Mouse (Mus musculus): ENCODE measurements around the gene Mpig6b. TPM values are rescaled to one million over a fixed set of nuclear protein-coding genes. Genes with fewer than 3 reads are reported as not detected.

Gene Mpig6b
- polyA plus RNA-seq, 1 experiment from 2014 or later = 0.46 TPM

DNA sequence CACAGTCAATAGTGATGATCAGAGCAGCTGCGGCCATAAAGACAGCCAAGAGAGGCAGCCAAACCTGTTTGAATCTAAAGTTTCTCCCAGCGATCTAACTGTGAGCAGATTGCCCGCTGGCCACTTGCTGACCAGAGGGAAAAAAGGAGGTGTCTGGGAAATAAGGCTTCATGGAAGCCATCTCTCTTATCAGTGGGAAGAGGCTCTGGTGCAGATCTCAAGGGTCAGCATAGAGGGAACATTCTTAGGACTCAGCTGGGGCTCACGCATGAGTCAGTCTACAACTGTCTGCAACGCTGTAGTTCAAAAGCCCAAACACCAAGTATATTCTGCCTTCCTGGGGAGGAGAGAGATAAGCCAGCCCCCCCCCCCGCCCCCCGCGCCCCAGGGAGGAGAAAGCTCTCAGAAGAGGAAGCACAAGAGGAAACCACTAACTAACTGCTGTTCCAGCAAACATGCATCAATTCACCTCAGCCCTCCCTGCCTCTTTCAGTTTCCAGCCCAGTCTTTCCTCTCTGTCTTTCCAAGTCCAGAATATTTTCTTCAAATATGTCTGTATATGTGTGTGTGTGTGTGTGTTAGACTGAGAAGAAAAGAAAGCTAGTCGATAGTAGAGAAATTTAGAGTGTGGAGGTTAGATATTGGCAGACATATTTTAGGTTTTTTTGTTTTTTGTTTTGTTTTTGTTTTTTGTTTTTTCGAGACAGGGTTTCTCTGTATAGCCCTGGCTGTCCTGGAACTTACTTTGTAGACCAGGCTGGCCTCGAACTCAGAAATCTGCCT, 17.6 kb downstream of the Mpig6b start:
- WGBS = 34% methylated on average over 11 of the region's 11 CpGs
- ATAC-seq (ENCODE audit: low FRiP score, low TSS enrichment) = no peak
- peak overlapping the region; percentile 6; the same call in 1 of the 2 replicates for H3K4me2 ChIP-seq (replicated peaks; ENCODE audit: low read depth, low read length)
- no peak overlapping the region for H3K4me3 ChIP-seq (ENCODE audit: low read length)
- H3K9ac ChIP-seq (ENCODE audit: low read depth, low read length) = no peak overlapping the region; the same call in 1 of the 2 replicates
- H3K36me3 ChIP-seq (ENCODE audit: control insufficient read depth, insufficient read depth, low read length) = peaks cover 11% of the 10 kb centered on the region
- peaks cover 36% of the 10 kb centered on the region for H3K4me1 ChIP-seq (ENCODE audit: control insufficient read depth, insufficient read depth, low read length)
- no peaks in the 10 kb centered on the region for H3K9me3 ChIP-seq (ENCODE audit: control insufficient read depth, low read length)
- H3K27ac ChIP-seq (ENCODE audit: low read depth, low read length) = peak overlapping the region; percentile 100
- H3K27me3 ChIP-seq (ENCODE audit: control insufficient read depth, insufficient read depth, low read length) = no peaks in the 10 kb centered on the region

- H3K9me3 ChIP-seq (ENCODE audit: control insufficient read depth, low read length) = no peaks in the 10 kb centered on the region
- peaks cover 36% of the 10 kb centered on the region for H3K4me1 ChIP-seq (ENCODE audit: control insufficient read depth, insufficient read depth, low read length)
- 33% methylated on average over 1 of the region's 1 CpGs for WGBS
- peak overlapping the region; percentile 98; the same call in 1 of the 2 replicates for H3K4me2 ChIP-seq (replicated peaks; ENCODE audit: low read depth, low read length)
- peak overlapping the region; percentile 100 for H3K27ac ChIP-seq (ENCODE audit: low read depth, low read length)
- no peak for ATAC-seq (ENCODE audit: low FRiP score, low TSS enrichment)
- no peak overlapping the region for H3K9ac ChIP-seq (ENCODE audit: low read depth, low read length)
- H3K4me3 ChIP-seq (ENCODE audit: low read length) = no peak overlapping the region
- H3K27me3 ChIP-seq (ENCODE audit: control insufficient read depth, insufficient read depth, low read length) = no peaks in the 10 kb centered on the region
- peaks cover 5% of the 10 kb centered on the region for H3K36me3 ChIP-seq (ENCODE audit: control insufficient read depth, insufficient read depth, low read length)
Observed at GRCm38 (mm10) chr17:35047688-35048087, 18.3 kb downstream of the Mpig6b start.

DNA sequence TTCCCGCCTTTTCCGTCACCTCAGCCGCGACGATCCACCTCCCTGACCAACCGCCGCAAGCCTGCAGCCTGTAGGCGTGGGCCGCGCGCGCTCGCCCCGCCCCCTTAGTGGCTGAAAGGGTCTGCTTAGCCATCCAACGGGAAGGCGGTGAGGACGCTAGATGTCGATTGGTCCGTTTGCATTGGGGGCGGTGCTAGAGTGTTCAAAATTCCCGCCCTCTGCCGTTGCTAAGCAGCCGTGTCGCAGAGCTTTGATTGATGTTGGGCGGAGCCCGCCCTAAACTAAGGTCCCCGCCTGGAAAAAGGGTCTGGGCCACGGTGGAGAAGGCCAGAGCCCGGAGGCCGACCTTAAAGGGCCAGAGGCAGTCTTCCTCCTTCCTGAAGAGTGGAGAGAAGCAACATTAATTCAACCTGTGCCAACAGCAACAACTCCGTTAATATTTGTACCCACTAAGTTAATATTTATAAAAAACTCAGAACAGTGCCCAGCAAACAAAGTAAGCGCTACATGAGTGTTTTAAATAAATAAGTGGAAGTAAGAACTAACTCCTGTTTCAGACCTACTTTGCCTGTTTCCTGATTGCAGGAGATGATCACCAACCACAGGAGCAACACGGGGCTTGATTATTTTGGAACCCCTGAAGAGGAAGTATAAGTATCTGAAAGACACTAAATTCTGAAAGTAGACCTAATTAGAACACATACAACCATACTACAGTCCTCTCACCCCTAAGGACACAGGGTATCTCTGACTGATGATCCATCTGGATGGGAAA, 19.1 kb downstream of the Mpig6b start, which contains the start of gene Msh5:
TSS of gene Msh5 (minus strand) at position 65 of the 775 bp plus-strand sequence.
- WGBS = 2% methylated on average over 33 of the region's 33 CpGs
- Histone ChIP-seq H3K4me1 (ENCODE audit: control insufficient read depth, insufficient read depth, low read length) (peaks cover 31% of the 10 kb centered on the region), H3K9ac (ENCODE audit: low read depth, low read length) (peak within 1 kb of the TSS; percentile 89)

DNA sequence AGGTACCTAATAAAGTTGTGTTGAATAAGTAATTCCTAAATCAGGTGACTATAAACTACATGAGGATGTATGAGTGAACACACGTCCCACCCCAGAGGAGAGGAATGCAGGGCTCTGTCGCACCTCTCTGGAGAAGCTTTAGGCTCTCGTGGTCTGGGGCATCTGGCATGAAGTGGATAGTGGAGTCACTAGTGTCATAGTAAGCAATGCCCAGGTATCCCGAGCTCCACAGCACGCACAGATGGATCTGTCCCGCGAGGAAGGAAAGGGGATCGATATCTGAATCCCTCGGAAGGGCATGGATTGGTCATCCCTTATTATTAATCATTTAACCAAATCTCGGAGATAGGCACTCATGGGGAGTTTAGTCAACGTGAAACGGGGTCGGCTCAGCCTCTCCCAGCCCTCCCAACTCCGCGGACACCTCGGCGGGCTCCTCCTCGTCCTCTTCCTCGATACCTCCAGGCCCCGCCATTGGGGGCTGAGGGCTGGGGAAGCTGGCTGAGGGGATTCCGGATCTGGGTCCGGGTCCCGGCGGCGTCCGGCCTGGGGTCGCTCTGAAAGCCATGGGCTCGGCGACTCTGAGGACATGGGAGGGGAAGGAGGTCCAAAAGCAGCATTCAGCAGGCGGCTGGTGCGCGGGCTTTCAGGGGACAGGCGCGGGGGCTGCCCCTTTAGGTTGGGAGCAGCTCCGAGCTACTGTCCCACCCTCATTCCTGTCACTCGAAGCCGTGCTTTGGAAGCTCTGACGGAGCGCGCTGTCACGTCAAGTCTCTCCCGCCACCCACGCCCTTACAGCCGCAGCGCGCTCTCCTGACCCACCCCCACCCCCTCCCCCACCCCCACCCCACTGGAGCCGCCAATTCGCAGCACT, 19.9 kb downstream of the Mpig6b start:
- Histone ChIP-seq H3K36me3 (ENCODE audit: control insufficient read depth, insufficient read depth, low read length) (no peaks in the 10 kb centered on the region), H3K9me3 (ENCODE audit: control insufficient read depth, low read length) (no peaks in the 10 kb centered on the region), H3K27me3 (ENCODE audit: control insufficient read depth, insufficient read depth, low read length) (no peaks in the 10 kb centered on the region), H3K4me1 (ENCODE audit: control insufficient read depth, insufficient read depth, low read length) (peaks cover 31% of the 10 kb centered on the region), H3K27ac (ENCODE audit: low read depth, low read length) (peak overlapping the region; percentile 88), H3K4me2 (replicated peaks; ENCODE audit: low read depth, low read length) (peak overlapping the region; percentile 98), H3K4me3 (ENCODE audit: low read length) (peak overlapping the region; percentile 62), H3K9ac (ENCODE audit: low read depth, low read length) (peak overlapping the region; percentile 89)
- no peak; the same call in 1 of the 2 replicates for ATAC-seq (ENCODE audit: low FRiP score, low TSS enrichment)
- 3% methylated on average over 47 of the region's 48 CpGs for WGBS

More for the DNA sequence above, 19.1 kb downstream of the Mpig6b start, which contains the start of gene Msh5:
- Histone ChIP-seq H3K27ac (ENCODE audit: low read depth, low read length) (peak within 1 kb of the TSS; percentile 100), H3K9me3 (ENCODE audit: control insufficient read depth, low read length) (no peaks in the 10 kb centered on the region), H3K4me3 (ENCODE audit: low read length) (peak within 1 kb of the TSS; percentile 62), H3K27me3 (ENCODE audit: control insufficient read depth, insufficient read depth, low read length) (no peaks in the 10 kb centered on the region), H3K36me3 (ENCODE audit: control insufficient read depth, insufficient read depth, low read length) (no peaks in the 10 kb centered on the region), H3K4me2 (replicated peaks; ENCODE audit: low read depth, low read length) (peak within 1 kb of the TSS; percentile 98)
- peak; percentile 93 for ATAC-seq (ENCODE audit: low FRiP score, low TSS enrichment)

DNA sequence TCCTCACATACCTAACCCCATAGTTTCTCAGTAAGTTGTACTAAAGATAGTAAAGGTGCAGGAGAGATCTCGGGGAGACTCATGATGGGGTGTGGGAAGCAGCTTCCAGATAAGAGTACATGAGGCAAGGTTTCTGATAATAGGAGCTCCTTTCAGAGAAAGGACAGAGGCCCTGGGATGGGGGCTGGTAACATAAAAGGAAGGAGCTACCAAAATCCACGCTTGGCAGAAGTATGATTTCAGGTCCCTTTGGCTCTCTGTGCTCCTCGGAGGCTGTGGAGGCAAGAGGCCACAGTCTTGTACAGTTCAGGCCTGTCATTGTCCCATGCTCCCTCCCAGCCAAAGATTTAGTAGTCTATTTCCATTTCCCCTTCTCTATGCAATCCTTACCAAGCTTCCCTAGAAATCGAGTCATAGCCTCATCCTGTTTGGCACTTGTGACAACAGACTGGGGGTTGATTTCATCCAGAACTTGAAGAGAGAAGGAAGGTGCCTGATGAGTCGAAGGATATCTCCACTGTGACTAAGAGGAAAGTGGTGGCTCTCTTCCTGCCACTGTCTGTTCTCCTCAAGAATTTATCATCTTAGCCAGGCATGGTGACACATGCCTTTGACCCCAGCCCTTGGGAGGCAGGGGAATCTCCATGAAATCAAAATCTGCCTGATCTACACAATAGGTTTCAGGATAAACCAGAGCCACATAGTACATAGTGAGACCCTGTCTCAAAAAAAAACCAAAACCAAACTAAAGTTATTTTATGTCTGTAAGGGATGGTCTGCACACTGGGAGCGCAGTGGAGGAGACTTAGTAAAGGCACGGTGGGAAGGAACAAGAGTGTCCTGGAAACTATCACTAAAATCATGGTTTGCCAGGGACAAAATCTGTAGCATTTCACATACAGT, 20.8 kb downstream of the Mpig6b start:
- Histone ChIP-seq H3K9me3 (ENCODE audit: control insufficient read depth, low read length) (no peaks in the 10 kb centered on the region), H3K4me3 (ENCODE audit: low read length) (peak overlapping the region; percentile 62), H3K9ac (ENCODE audit: low read depth, low read length) (no peak overlapping the region), H3K27me3 (ENCODE audit: control insufficient read depth, insufficient read depth, low read length) (no peaks in the 10 kb centered on the region), H3K27ac (ENCODE audit: low read depth, low read length) (peak overlapping the region; percentile 88), H3K4me2 (replicated peaks; ENCODE audit: low read depth, low read length) (peak overlapping the region; percentile 98), H3K4me1 (ENCODE audit: control insufficient read depth, insufficient read depth, low read length) (peaks cover 31% of the 10 kb centered on the region), H3K36me3 (ENCODE audit: control insufficient read depth, insufficient read depth, low read length) (no peaks in the 10 kb centered on the region)
- ATAC-seq (ENCODE audit: low FRiP score, low TSS enrichment) = no peak
- 81% methylated on average over 7 of the region's 7 CpGs for WGBS

GRCm38 (mm10) chr17:35043794-35044193, 22.2 kb downstream of the Mpig6b start:
- H3K4me1 ChIP-seq (ENCODE audit: control insufficient read depth, insufficient read depth, low read length) = peaks cover 22% of the 10 kb centered on the region
- no peaks in the 10 kb centered on the region for H3K36me3 ChIP-seq (ENCODE audit: control insufficient read depth, insufficient read depth, low read length)
- no peaks in the 10 kb centered on the region for H3K9me3 ChIP-seq (ENCODE audit: control insufficient read depth, low read length)
- no peak overlapping the region for H3K4me3 ChIP-seq (ENCODE audit: low read length)
- no peaks in the 10 kb centered on the region for H3K27me3 ChIP-seq (ENCODE audit: control insufficient read depth, insufficient read depth, low read length)
- ATAC-seq (ENCODE audit: low FRiP score, low TSS enrichment) = no peak
- no peak overlapping the region for H3K9ac ChIP-seq (ENCODE audit: low read depth, low read length)
- WGBS = 78% methylated on average over 4 of the region's 4 CpGs
- no peak overlapping the region for H3K4me2 ChIP-seq (replicated peaks; ENCODE audit: low read depth, low read length)
- H3K27ac ChIP-seq (ENCODE audit: low read depth, low read length) = peak overlapping the region; percentile 62; the same call in 1 of the 2 replicates

DNA sequence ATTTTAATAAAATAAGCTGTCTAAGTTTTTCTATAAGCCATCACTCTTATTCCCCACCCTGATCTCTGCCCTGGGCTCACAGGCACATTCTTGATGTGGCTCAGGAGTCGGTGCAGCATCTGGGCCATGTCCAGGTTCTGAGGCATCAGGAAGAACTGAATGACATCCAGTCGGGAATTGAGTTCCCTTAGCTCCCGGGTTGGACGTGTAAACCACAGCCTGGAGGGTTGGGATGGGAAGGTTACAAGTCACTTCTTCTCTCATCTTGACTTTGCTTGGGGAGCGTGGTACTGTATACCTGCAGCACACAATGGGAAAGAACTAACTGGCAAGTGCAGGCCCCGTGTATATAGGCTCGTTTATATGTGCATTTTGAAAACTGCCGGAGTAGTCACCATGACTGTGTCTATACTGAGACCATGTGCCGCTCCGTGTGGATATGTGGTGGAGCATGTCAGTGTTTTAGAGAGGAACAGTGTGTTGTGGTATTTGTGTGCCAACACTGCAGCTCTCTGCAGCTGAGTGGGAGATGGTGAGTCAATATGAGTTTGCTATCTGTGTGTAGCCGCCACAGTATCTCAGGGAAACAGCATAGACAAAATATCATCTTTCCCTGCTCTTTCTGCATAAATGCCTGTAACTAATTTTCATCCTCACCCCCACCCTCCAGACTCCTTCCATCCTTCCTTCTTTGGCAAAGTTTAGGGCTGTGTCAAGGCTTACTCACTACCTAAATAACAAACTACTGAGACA, 26.7 kb downstream of the Mpig6b start:
- no peaks in the 10 kb centered on the region for H3K27me3 ChIP-seq (ENCODE audit: control insufficient read depth, insufficient read depth, low read length)
- no peak for ATAC-seq (ENCODE audit: low FRiP score, low TSS enrichment)
- H3K4me1 ChIP-seq (ENCODE audit: control insufficient read depth, insufficient read depth, low read length) = no peaks in the 10 kb centered on the region
- WGBS = 85% methylated on average over 11 of the region's 11 CpGs
- H3K9me3 ChIP-seq (ENCODE audit: control insufficient read depth, low read length) = no peaks in the 10 kb centered on the region
- H3K4me3 ChIP-seq (ENCODE audit: low read length) = no peak overlapping the region
- H3K9ac ChIP-seq (ENCODE audit: low read depth, low read length) = no peak overlapping the region
- no peaks in the 10 kb centered on the region for H3K36me3 ChIP-seq (ENCODE audit: control insufficient read depth, insufficient read depth, low read length)
- no peak overlapping the region for H3K27ac ChIP-seq (ENCODE audit: low read depth, low read length)
- no peak overlapping the region for H3K4me2 ChIP-seq (replicated peaks; ENCODE audit: low read depth, low read length)
